Mouse (Mus musculus) lung, embryonic 14.5 days (tissue): ENCODE measurements around the gene Cmtm5. TPM values are rescaled to one million over a fixed set of nuclear protein-coding genes. Genes with fewer than 3 reads are reported as not detected.

Experiments
- ATAC-seq: fragments of 200-750 bp; cut with Nextera tagmentation; 2 replicates; pipeline ENCODE4 v1.8.0; 2017; ENCODE audit warnings: mild to moderate bottlenecking, moderate TSS enrichment, moderate library complexity; ENCODE audit not compliant: insufficient read depth
- DNase-seq: peaks from one replicate; pipeline ENCODE4 v3.0.0-alpha.2; 2015
- H3K27ac ChIP-seq: fragments of 300-500 bp; sonication (generic); 2 replicates; pipeline ENCODE4 v1.5.1; 2014; ENCODE audit warnings: low read depth, mild to moderate bottlenecking, moderate library complexity
- H3K27me3 ChIP-seq: fragments of 300-500 bp; sonication (generic); 2 replicates; pipeline ENCODE4 v1.6.1; 2014; ENCODE audit warnings: low read length, control low read depth; ENCODE audit not compliant: insufficient read depth
- H3K36me3 ChIP-seq: fragments of 300-500 bp; sonication (generic); 2 replicates; pipeline ENCODE4 v1.6.1; 2014; ENCODE audit warnings: control low read depth; ENCODE audit not compliant: insufficient read depth
- H3K4me1 ChIP-seq: fragments of 300-500 bp; sonication (generic); 2 replicates; pipeline ENCODE4 v1.6.1; 2014; ENCODE audit warnings: antibody characterized with exemption, control low read depth; ENCODE audit not compliant: insufficient read depth
- H3K4me2 ChIP-seq: fragments of 300-500 bp; sonication (generic); 2 replicates; pipeline ENCODE4 v1.6.1; 2014; ENCODE audit warnings: mild to moderate bottlenecking
- H3K4me3 ChIP-seq: fragments of 300-500 bp; sonication (generic); 2 replicates; pipeline ENCODE4 v1.5.1; 2014; ENCODE audit warnings: low read depth, low read length
- H3K9ac ChIP-seq: fragments of 300-500 bp; sonication (generic); 2 replicates; pipeline ENCODE4 v1.6.1; 2014
- H3K9me3 ChIP-seq: fragments of 300-500 bp; sonication (generic); 2 replicates; pipeline ENCODE4 v1.6.1; 2016; ENCODE audit warnings: low read depth, low read length, control low read depth
- CTCF ChIP-seq: IDR thresholded peaks from 2 replicates; pipeline ENCODE4 v1.5.1; 2016; ENCODE audit warnings: antibody characterized with exemption, low read depth
- WGBS: fragments of 180-500 bp; shearing (Covaris S2); extraction: QIAGEN DNeasy Blood & Tissue Kit; methylation state at CpG from one replicate; pipeline ENCODE4 v1.1.7; 2014; 5-methylcytosine and 5-hydroxymethylcytosine counted together
- polyA plus RNA-seq: library from polyadenylated mRNA; unstranded; fragments of >200 nt; fragmentation: Nextera tagmentation; extraction: Ambion mirVana; gene quantifications from 2 replicates; pipeline ENCODE4 v1.2.1, GENCODE M21; 2014

Gene Cmtm5
- polyA plus RNA-seq: 0.22 and 0.31 TPM in 2 replicates

DNA sequence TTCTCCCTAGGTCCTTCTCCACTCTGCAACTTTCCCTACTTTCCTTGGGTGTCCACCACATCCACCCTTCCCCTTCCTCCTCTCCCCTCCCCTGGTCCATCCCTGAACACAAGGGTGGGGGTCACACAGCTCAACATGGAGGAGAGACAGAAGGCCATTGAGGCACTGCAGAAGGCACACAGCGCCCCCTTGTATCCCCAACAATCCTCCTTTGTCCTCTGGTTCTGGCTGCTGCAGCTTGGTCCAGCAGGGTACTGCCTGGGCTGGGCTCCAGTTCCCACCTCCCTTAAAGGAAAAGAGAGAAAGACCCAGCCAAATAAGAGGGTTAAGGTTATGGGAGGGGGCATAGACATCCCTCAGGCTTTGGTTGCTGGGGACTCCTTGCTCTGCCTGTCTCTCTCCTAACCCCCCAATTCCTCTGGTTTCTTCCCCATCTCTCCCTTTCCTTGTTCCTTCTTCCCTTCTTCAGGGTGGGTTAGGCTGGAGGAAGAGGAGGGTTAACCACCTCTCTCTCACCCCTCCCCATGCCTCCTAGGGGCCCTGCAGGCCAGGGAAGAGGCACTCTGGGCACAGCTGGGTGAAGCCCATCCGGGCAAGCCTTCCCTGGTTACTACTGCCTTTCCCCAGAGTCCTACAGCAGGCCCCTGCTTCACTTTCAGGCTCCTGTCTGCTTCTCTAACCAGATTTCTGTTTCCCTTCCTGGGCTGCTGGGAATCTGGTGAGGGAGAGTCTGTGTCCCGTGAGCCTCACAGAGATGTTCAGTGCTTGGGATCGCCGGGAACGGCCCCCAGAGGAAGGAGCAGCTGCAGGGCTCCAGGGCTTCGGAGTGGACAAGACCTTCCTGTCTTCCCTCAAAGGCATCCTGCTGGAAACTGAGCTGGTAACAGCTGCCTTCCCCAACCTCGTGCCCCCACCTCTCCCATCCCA, at the start of gene Cmtm5:
TSS of gene Cmtm5 (plus strand) at position 358 of the 927 bp plus-strand sequence.
- Histone ChIP-seq H3K9ac (no peak within 1 kb of the TSS), H3K9me3 (no peaks in the 10 kb centered on the region), H3K36me3 (no peaks in the 10 kb centered on the region), H3K4me1 (no peaks in the 10 kb centered on the region; the same call in 1 of the 2 replicates), H3K4me2 (no peak within 1 kb of the TSS), H3K4me3 (no peak within 1 kb of the TSS), H3K27me3 (no peaks in the 10 kb centered on the region), H3K27ac (peak within 1 kb of the TSS; percentile 24; the same call in 1 of the 2 replicates)
- no peak for ATAC-seq
- 32% methylated on average over 8 of the region's 8 CpGs for WGBS
- no peak for DNase-seq
- peak; percentile 13; the same call in 1 of the 2 replicates for TF ChIP-seq CTCF

DNA sequence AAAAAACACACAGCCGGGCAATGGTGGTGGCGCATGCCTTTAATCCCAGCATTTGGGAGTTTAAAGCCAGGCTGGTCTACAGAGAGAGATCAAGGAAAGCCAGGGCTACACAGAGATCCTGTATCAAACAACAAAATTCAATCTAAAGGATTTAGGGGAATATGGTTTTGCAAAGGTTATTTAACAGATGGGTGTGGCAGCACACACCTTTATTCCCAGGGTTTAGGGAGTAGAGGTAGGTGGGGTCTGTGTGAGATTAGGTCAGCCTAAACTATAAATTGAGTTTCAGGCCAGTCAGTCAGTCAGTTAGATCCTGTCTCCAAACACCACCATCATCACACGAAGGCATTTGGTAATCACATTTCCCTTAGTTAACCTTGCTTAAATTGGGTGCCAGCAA, 43.9 kb upstream of the Cmtm5 start, which contains the start of gene Pabpn1:
TSS of gene Pabpn1 (plus strand) at position 301 of the 400 bp plus-strand sequence.
- ATAC-seq (no peak), DNase-seq (no peak)
- H3K27ac ChIP-seq: peak within 1 kb of the TSS; percentile 84
- H3K4me3 ChIP-seq: peak within 1 kb of the TSS; percentile 95
- H3K4me1 ChIP-seq: no peaks in the 10 kb centered on the region; the same call in 1 of the 2 replicates
- H3K36me3 ChIP-seq: peaks cover 19% of the 10 kb centered on the region
- H3K9ac ChIP-seq: peak within 1 kb of the TSS; percentile 43
- no peaks in the 10 kb centered on the region for H3K9me3 ChIP-seq
- H3K4me2 ChIP-seq: peak within 1 kb of the TSS; percentile 57
- no peak for TF ChIP-seq CTCF
- 94% methylated on average over 3 of the region's 3 CpGs for WGBS
- no peaks in the 10 kb centered on the region for H3K27me3 ChIP-seq

DNA sequence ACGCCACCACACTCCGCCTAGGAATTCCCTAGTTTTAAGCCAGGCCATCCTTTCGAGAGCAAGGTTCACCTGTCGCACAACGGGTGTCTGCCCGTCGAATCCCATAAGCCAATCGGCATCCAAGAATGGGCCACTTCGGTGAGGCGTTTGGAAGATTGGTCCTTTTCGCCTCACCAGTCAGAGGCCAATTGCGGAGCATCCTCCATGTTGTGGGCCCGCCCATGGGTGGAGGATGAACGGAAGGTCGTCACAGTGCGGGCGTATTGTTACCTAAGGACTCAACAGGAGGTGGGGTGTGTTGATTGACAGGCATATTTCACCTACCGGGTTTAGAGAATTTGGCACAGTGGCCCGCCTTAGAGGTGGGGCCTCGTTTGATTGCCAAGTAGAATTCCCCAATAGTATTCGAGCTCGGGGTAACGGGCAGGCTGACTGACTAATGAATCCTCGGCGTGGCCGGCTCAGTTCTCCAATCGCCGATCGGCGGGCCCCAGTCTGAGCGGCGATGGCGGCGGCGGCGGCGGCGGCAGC, 42.3 kb upstream of the Cmtm5 start:
- Histone ChIP-seq H3K4me3 (peak overlapping the region; percentile 95), H3K9me3 (no peaks in the 10 kb centered on the region), H3K4me2 (peak overlapping the region; percentile 84), H3K27ac (peak overlapping the region; percentile 94), H3K9ac (peak overlapping the region; percentile 99), H3K27me3 (no peaks in the 10 kb centered on the region), H3K4me1 (no peaks in the 10 kb centered on the region; the same call in 1 of the 2 replicates), H3K36me3 (peaks cover 34% of the 10 kb centered on the region)
- DNase-seq (peak; percentile 99), ATAC-seq (peak; percentile 99)
- WGBS: under 1% methylated on average over 38 of the region's 38 CpGs
- TF ChIP-seq CTCF: no peak

DNA sequence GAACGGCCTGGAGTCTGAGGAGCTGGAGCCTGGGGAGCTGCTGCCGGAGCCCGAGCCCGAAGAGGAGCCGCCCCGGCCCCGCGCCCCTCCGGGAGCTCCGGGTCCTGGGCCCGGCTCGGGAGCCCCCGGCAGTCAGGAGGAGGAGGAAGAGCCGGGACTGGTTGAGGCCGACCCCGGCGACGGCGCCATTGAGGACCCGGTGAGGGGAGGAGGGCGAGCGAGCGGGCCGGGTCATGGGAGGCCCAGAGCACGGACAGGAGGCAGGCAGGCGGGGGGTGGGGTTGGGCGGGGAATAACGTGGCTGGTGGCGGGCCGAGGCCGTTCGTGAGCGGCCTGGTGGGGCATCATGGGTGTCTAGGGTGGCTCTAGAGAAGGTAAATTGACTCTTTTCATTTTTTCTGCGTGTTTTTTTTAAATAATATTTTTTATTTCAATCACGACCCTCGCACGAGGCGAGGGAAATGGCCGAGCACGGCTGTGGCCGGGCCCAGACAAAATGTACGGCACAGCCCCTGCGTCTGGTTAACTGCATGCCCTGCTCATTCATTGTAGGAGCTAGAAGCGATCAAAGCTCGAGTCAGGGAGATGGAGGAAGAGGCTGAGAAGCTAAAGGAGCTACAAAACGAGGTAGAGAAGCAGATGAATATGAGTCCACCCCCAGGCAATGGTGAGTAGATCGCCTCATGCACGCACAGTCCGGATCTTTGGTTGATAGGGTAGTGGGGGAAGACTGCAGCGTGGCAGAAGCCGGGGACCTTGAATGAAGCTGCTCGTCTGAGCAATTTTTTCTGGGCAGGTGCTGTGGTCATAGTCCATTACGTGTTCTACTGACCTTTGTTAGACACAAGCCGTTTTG, 41.5 kb upstream of the Cmtm5 start:
- no peak for TF ChIP-seq CTCF
- Histone ChIP-seq H3K27me3 (no peaks in the 10 kb centered on the region), H3K4me1 (no peaks in the 10 kb centered on the region; the same call in 1 of the 2 replicates), H3K4me2 (peak overlapping the region; percentile 84), H3K9me3 (no peaks in the 10 kb centered on the region), H3K27ac (peak overlapping the region; percentile 94), H3K36me3 (peaks cover 40% of the 10 kb centered on the region), H3K4me3 (peak overlapping the region; percentile 95), H3K9ac (peak overlapping the region; percentile 99)
- DNase-seq: peak; percentile 60
- peak; percentile 64 for ATAC-seq
- WGBS: under 1% methylated on average over 52 of the region's 54 CpGs

DNA sequence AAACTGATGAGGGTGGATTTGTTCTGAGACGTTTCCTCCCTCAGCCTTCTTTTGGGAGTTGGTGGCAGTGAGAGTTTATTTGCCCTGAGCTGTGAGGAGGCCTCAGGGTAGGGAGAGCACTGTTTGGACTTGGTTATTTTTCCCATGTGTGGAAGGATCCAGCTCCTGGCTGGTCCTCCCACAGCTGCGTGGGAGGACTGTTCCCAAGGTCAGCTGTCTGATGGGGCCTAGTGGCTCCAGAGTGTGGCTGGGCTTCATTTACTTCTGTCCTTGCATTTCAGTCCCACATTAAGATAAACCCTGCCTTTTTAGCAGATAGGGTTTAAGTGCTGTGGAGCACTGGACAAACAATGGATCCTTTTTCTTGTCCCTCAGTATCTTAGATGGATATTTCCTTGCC, 38.6 kb upstream of the Cmtm5 start:
- no peak for TF ChIP-seq CTCF
- DNase-seq (no peak), ATAC-seq (no peak)
- Histone ChIP-seq H3K4me2 (no peak overlapping the region), H3K9me3 (no peaks in the 10 kb centered on the region), H3K4me3 (no peak overlapping the region), H3K9ac (no peak overlapping the region), H3K36me3 (peaks cover 40% of the 10 kb centered on the region), H3K27me3 (no peaks in the 10 kb centered on the region), H3K4me1 (no peaks in the 10 kb centered on the region; the same call in 1 of the 2 replicates), H3K27ac (no peak overlapping the region)
- WGBS: 48% methylated on average over 2 of the region's 2 CpGs

DNA sequence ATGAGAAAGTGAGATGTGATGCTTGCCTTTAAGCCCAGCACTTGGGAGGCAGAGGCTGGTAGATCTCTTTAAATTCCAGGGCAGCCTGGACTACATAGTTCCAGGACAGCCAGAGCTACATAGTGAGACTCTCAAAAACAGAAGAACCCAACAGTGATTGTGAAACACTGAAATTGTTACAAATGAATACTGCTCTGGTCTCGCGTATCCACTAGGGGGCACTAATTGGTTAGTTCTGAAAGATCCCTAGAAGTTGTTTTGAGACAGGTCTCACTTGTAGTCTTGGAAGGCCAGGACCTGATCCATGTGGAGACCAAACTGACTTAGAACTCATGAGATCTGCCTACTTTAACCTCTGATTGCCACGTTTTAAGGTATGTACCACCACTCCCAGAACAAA, 35.7 kb upstream of the Cmtm5 start:
- Histone ChIP-seq H3K27ac (0 out of 2 replicates have a peak overlapping the region, but pooled peaks have one; percentile 14), H3K27me3 (no peaks in the 10 kb centered on the region), H3K4me1 (no peaks in the 10 kb centered on the region; the same call in 1 of the 2 replicates), H3K9ac (no peak overlapping the region), H3K4me2 (no peak overlapping the region), H3K36me3 (peaks cover 39% of the 10 kb centered on the region), H3K4me3 (no peak overlapping the region), H3K9me3 (no peaks in the 10 kb centered on the region)
- peak; percentile 86 for TF ChIP-seq CTCF
- peak; percentile 96 for DNase-seq
- 0% methylated on average over 3 of the region's 3 CpGs for WGBS
- ATAC-seq: peak; percentile 76
